Mouse (Mus musculus) neural tube, embryonic 13.5 days (tissue): ENCODE measurements around the gene Gm14412. TPM values are rescaled to one million over a fixed set of nuclear protein-coding genes. Genes with fewer than 3 reads are reported as not detected.

Source experiments
- polyA plus RNA-seq: library from polyadenylated mRNA; unstranded; fragments of >200 nt; fragmentation: Nextera tagmentation; extraction: Ambion mirVana; gene quantifications from 2 replicates; pipeline ENCODE4 v1.2.1, GENCODE M21; 2015

Gm14412 gene
- polyA plus RNA-seq, 1 experiment from 2014 or later: 0.13 TPM

Other genes starting within 250 kb of the Gm14412 start
- gene Gm14401, start 250.0 kb downstream of the Gm14412 start, polyA plus RNA-seq: not detected in 2 replicates
- gene Gm14410, start 117.9 kb downstream of the Gm14412 start, polyA plus RNA-seq: 26.8 and 41.3 TPM in 2 replicates
- gene Gm14409, start 57.3 kb downstream of the Gm14412 start, polyA plus RNA-seq: not detected in 2 replicates
- 5.5 and 6.1 TPM in 2 replicates for gene Gm14418, start 74.0 kb upstream of the Gm14412 start, polyA plus RNA-seq
- gene Zfp970, start 140.4 kb upstream of the Gm14412 start, polyA plus RNA-seq: 5.2 and 5.7 TPM in 2 replicates
- gene Gm14403, start 173.9 kb upstream of the Gm14412 start, polyA plus RNA-seq: 2.5 TPM in 2 replicates